Mouse (Mus musculus) layer of hippocampus, adult 8-10 months (tissue): ENCODE measurements at regions not wholly inside any gene's neighbourhood (a gene's known extent, or its start where the extent isn't known, plus 50 kb on each side); places are given as distances from the start of the nearest gene placed in this dataset.

Source experiments
- DNase-seq, 2 experiments: peaks; one replicate each; pipeline ENCODE4 v3.0.0; 2022; ENCODE audit warnings: low spot score in 2 of 2

DNA sequence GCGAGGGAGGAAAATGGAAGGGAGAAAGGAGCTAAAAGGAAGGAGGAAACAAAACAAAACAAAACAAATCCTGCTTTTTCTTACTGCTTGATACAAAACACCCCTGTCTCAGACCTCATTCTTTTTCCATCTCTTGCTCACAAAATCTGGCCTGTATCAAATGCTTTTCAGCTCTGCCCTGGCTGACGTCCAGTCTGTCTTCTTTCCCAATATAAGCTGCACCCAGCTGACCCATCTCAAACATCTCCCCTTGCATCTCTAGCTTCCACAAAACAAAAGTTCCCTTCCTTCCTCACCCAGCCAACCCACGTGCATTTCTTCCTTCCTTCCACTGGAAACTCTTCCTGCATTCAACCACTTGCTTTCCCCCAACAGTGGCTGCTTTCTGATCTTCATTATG lies 183.1 kb upstream of the Usp25 start:
- DNase-seq: no peak

- no peak for DNase-seq
Measured at GRCm38 (mm10) chr16:76827674-76828441, 185.6 kb upstream of the Usp25 start.

GRCm38 (mm10) chr16:76821261-76821660 lies 192.2 kb upstream of the Usp25 start:
- DNase-seq: no peak

GRCm38 (mm10) chr16:76816056-76816885 lies 197.2 kb upstream of the Usp25 start:
- no peak for DNase-seq

DNA sequence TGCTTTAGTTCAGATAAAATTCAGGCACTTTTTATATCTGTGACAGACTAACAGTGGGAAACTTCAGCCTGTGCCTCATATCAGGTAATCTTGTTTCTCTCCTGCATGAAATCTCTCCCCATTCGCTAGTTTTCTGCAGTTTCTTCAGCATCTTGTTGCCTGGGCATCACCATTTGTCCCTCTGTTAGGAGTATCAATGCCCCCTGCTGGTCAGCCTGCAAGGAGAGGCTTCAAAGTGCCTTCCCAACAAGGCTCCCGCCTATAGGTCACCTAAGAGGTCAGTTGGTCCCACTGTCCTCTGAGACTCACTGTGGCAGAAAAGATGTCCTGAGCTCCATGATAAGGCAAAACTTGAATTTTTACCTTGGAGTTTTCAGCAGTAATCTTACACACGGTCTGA lies 209.8 kb upstream of the Usp25 start:
- DNase-seq: no peak

DNA sequence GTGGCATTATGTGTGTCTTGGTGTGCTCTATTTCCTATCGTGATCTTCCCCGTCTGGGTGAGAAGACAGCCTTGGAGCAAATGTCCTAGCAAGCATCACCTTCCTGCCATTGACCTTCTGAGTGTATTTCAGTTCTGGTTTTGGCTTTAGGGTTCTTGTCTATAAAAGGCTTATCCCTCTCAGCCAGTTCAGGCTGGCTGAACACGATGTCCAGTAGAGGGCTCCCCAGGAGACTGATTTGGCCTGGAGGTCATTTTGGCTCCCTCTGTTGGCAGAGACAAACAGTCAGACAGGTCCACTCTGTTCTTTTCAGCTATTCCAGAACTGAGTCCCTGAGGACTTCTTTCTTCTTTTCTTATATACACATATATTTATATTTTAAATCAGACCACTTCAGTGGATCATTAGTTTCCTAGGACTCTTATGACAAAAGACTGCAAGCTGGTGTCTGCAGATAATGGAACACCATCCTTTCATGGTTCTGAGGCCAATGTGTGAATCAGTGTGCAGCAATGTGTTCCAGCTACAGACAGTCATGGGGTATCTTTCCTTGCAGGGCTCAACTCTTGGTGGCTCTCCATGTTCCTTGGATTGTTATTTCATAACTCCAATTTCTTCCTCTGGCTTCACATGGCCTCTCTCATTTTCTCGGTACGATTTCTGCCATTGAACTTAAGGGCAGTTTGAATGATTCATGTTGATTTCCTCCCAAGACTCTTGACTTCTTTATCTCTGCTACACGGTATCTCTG lies 226.9 kb upstream of the Usp25 start:
- DNase-seq: peak; percentile 7 to 8

GRCm38 (mm10) chr16:76782656-76783055 lies 230.8 kb upstream of the Usp25 start:
- DNase-seq: no peak

DNA sequence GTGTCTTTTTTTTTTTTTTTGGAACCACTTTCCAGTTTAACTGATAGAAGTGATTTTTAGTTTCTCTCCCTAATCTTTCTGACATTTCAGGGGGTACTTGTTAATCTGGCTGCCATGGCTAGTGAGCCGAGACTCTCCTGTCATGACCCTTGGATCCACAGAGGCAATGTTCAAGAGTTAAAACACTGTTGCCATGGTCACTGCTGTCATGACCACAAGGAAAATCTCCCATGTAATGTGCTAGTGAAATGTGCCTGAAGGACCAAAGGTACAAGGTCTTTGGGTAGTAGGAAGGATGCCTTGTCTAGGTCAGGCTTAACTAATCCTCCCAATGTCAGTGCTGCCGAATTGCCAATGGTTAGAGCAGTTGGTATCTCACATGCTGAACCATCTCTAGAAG lies 237.7 kb upstream of the Usp25 start:
- no peak for DNase-seq

DNA sequence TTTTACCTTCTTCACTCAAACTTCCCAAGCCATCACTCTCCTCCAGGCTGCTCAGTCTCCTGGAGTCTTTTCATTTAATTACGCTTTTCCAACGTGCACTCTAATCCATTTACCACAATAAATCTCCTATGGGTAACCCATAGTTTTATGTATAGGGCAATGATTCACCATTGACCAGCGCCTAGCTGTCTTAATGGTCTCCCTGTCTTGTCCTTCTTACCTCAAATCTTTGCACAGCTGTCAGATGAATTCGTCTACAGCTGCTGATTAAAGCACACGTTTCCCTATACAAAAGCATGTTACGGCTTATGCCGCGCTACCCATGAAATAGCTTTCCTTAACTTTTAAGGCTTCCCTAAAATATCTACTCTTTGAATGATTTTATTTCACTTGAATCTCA lies 239.5 kb upstream of the Usp25 start:
- DNase-seq: no peak

GRCm38 (mm10) chr16:76773466-76773865 lies 240.0 kb upstream of the Usp25 start:
- DNase-seq: no peak

GRCm38 (mm10) chr16:76768607-76769006 lies 244.9 kb upstream of the Usp25 start:
- DNase-seq: peak in 1 of 2 experiments; percentile 11

- no peak for DNase-seq
Measured at GRCm38 (mm10) chr16:76766636-76767035, 246.9 kb upstream of the Usp25 start.

DNA sequence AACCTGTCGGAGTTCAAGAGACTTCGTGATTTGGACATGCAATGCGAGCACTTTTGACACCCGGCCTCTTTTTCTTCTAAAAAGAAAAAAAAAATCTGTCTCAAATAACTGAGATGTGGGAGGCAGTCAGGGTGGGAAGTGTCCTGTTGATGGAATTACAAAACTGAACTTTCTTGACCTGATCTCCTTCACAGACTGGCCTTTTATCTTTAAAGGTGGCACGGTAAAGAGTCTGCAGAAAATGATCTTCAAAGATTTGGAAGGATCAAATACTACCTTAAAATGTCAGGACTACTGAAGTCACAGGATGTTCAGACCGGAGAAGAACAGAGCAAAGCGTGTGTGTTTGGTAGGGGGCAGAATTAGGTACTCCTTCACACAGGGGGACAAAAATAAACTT lies 248.0 kb upstream of the Usp25 start:
- no peak for DNase-seq

GRCm38 (mm10) chr16:76764994-76765393 lies 248.5 kb upstream of the Usp25 start:
- no peak for DNase-seq

GRCm38 (mm10) chr16:76762619-76763283 lies 250.8 kb upstream of the Usp25 start:
- DNase-seq: no peak

GRCm38 (mm10) chr16:76761848-76762247 lies 251.7 kb upstream of the Usp25 start:
- no peak for DNase-seq

- DNase-seq: no peak
Measured at GRCm38 (mm10) chr16:76761004-76761403, 252.5 kb upstream of the Usp25 start.

DNA sequence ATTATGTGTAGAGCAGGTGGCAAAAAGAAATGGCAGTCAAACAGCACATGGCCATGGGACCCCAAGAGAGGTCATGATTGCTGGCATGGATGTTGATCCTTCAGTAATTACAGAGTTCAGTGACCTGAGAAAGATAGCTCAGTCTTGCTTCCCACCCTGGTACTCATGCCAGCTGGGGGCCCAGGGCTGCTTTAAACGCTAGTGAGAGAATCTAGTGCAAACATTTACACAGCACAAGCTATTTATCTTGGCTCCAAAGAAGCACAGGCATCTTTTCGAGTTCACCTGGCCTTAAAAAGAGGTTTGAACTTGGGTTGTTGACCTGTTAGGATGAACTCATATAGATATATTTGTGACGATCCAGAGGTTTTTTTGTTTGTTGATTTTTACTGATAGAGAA lies 258.6 kb upstream of the Usp25 start:
- DNase-seq: no peak

GRCm38 (mm10) chr16:76746385-76746784 lies 267.1 kb upstream of the Usp25 start:
- no peak for DNase-seq

DNA sequence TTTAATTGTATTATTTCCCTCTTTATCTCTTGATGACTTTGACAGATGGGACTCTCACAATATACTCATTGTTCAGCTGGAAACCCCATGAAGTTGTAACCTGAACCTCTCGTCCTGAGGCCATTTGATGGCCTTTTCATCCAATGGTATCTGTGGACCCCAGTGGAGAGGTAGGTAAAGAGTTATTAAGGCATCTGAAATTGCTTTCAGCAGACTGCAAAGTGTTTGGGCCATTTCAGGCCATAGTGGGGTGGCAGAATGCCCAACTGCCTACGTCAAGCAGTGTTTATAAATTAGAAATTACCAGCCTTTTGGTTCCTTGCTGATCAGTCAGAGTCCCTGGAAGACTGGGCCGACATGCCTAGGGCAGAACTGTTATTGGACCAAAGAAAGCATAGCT lies 272.4 kb upstream of the Usp25 start:
- no peak for DNase-seq

GRCm38 (mm10) chr16:76725991-76726390 lies 287.5 kb upstream of the Usp25 start:
- DNase-seq: no peak

- DNase-seq: no peak
Measured at GRCm38 (mm10) chr16:76725271-76725670, 288.2 kb upstream of the Usp25 start.
